Mouse (Mus musculus): ENCODE data around the gene Inca1. TPM values are rescaled to one million over a fixed set of nuclear protein-coding genes. Genes with fewer than 3 reads are reported as not detected.
A peak's percentile ranks its signal among the peaks of the same experiment; 100 is the strongest.

Inca1 gene
- polyA plus RNA-seq, 1 experiment: 0.42 TPM

- no peak overlapping the region for H3K4me3 ChIP-seq (ENCODE audit: insufficient read depth, poor library complexity, severe bottlenecking)
- TF ChIP-seq FOSL1 (IDR thresholded peaks at IDR 0.05; ENCODE audit: insufficient read depth, low read length, poor library complexity, severe bottlenecking) (no peak), USF1 (IDR thresholded peaks at IDR 0.05; ENCODE audit: low read depth) (no peak), MYOD1 (IDR thresholded peaks at IDR 0.05; ENCODE audit: control insufficient read depth, insufficient read length, low read depth) (no peak)
- H3K79me3 ChIP-seq (ENCODE audit: low read depth): peaks cover 2% of the 10 kb centered on the region
- peaks cover 8% of the 10 kb centered on the region for H3K79me2 ChIP-seq (ENCODE audit: control insufficient read depth, insufficient read depth)
- H3ac ChIP-seq (ENCODE audit: control insufficient read depth, insufficient read length, low read depth): no peak overlapping the region
- H3K27me3 ChIP-seq (ENCODE audit: control insufficient read depth, insufficient read depth, insufficient read length): no peaks in the 10 kb centered on the region
- peaks cover 39% of the 10 kb centered on the region for H3K36me3 ChIP-seq (ENCODE audit: control insufficient read depth, insufficient read depth)
Observed at GRCm38 (mm10) chr11:70674014-70674413, 25.9 kb downstream of the Inca1 start.

DNA sequence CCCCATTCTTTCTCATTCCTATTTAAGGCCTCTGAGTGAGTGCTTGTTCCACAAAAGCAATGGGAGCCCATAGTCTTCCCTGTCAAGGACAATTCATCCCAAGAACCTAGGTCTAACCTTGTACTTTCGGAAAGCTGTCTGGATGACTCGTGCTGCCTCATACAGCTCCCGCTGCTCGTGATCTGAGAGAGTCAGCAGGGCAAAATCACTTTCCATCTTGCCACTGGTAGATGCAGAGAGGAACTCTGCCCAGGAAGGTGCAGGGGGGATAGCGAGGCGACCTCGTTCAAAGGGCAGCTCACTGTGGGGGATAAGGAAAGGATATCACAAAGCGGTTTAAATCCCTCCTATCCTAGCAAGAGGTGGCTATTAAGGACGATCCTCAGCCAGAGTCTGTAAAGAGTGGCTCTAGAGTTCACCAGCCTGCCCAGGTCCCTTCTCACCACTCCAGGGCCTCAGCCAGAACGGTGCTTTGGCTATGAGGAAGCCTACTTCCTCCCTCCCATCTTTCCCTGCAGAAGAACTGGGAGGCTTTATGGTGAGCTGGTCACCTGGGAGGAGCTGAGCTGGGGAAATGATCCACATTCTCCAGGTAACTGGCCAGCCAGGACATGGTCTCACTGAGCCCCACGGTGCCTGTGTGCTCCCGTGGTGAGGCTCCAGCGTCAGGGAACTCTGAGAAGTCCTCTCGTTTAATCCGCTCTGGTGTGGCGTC lies 28.5 kb downstream of the Inca1 start:
- H3K36me3 ChIP-seq (ENCODE audit: control insufficient read depth, insufficient read depth): peaks cover 28% of the 10 kb centered on the region
- H3K27me3 ChIP-seq (ENCODE audit: control insufficient read depth, insufficient read depth, insufficient read length): no peaks in the 10 kb centered on the region
- TF ChIP-seq CEBPB (IDR thresholded peaks at IDR 0.05; ENCODE audit: low read depth) (no peak), FOSL1 (IDR thresholded peaks at IDR 0.05; ENCODE audit: insufficient read depth, low read length, poor library complexity, severe bottlenecking) (no peak), MYOG (IDR thresholded peaks at IDR 0.05; ENCODE audit: control insufficient read depth, extremely low read depth, insufficient read length) (no peak), USF1 (IDR thresholded peaks at IDR 0.05; ENCODE audit: low read depth) (peak; percentile 7)
- H3K79me3 ChIP-seq (ENCODE audit: low read depth): peaks cover 16% of the 10 kb centered on the region
- no peak overlapping the region for H3K4me3 ChIP-seq (ENCODE audit: insufficient read depth, poor library complexity, severe bottlenecking)
- H3K79me2 ChIP-seq (ENCODE audit: control insufficient read depth, insufficient read depth): peaks cover 24% of the 10 kb centered on the region
- H3ac ChIP-seq (ENCODE audit: control insufficient read depth, insufficient read length, low read depth): no peak overlapping the region

- Histone ChIP-seq H3K79me2 (ENCODE audit: control insufficient read depth, insufficient read depth) (peaks cover 34% of the 10 kb centered on the region), H3ac (ENCODE audit: control insufficient read depth, insufficient read length, low read depth) (no peak overlapping the region), H3K4me3 (ENCODE audit: insufficient read depth, poor library complexity, severe bottlenecking) (peak overlapping the region; percentile 76), H3K36me3 (ENCODE audit: control insufficient read depth, insufficient read depth) (peaks cover 20% of the 10 kb centered on the region), H3K27me3 (ENCODE audit: control insufficient read depth, insufficient read depth, insufficient read length) (no peaks in the 10 kb centered on the region), H3K79me3 (ENCODE audit: low read depth) (peaks cover 20% of the 10 kb centered on the region)
- TF ChIP-seq MYOD1 (IDR thresholded peaks at IDR 0.05; ENCODE audit: control insufficient read depth, insufficient read length, low read depth): no peak
- TF ChIP-seq USF1 (IDR thresholded peaks at IDR 0.05; ENCODE audit: low read depth): no peak
- TF ChIP-seq MAX (IDR thresholded peaks at IDR 0.05): no peak
- TF ChIP-seq MYOG (IDR thresholded peaks at IDR 0.05; ENCODE audit: control insufficient read depth, extremely low read depth, insufficient read length): no peak
- TF ChIP-seq CTCF (IDR thresholded peaks at IDR 0.05; ENCODE audit: control insufficient read depth, insufficient read depth, insufficient read length): no peak
- no peak for TF ChIP-seq CEBPB (IDR thresholded peaks at IDR 0.05; ENCODE audit: low read depth)
- TF ChIP-seq FOSL1 (IDR thresholded peaks at IDR 0.05; ENCODE audit: insufficient read depth, low read length, poor library complexity, severe bottlenecking): no peak
Observed at GRCm38 (mm10) chr11:70670483-70670882, 29.5 kb downstream of the Inca1 start.

DNA sequence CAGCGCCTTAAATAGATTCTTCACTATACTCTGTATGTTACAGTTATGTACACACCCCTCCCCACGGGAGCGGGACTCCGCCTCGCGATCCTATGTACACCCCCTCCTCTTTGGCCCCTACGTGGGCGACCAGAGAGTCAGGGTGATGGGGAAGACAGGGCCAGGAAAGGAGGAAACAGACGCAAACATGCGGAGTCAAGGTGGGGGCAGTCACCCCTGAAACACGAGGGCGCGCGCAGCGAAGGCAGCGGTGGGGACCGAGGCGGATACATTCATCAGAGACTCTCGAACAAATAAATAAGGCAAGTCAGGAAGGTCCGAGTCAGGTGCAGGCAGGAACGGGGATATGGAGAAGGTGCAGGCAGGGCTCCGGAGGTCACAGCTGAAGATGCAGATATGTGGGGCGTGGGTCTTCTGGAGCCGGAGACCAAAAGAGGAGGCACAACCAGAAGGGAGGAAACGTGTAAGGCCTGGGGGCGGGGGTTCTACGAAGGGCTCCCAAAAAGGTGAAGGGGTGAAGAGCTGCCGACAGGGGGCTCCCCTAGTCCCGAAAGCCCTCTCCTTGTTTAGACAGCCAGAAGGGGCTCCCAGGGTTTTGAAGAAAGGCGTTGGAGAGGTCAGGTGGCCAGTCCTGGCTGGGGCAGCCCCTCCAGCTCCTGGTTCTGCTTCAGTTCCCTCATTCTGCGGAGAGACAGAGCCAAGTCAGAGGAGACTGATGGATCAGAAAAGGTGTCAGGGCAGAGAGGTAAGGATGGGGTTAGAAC lies 30.2 kb downstream of the Inca1 start:
- TF ChIP-seq FOSL1 (IDR thresholded peaks at IDR 0.05; ENCODE audit: insufficient read depth, low read length, poor library complexity, severe bottlenecking) (no peak), CEBPB (IDR thresholded peaks at IDR 0.05; ENCODE audit: low read depth) (no peak), MAX (IDR thresholded peaks at IDR 0.05) (no peak), MYOD1 (IDR thresholded peaks at IDR 0.05; ENCODE audit: control insufficient read depth, insufficient read length, low read depth) (no peak), USF1 (IDR thresholded peaks at IDR 0.05; ENCODE audit: low read depth) (no peak), MYOG (IDR thresholded peaks at IDR 0.05; ENCODE audit: control insufficient read depth, extremely low read depth, insufficient read length) (no peak), CTCF (IDR thresholded peaks at IDR 0.05; ENCODE audit: control insufficient read depth, insufficient read depth, insufficient read length) (peak; percentile 34)
- Histone ChIP-seq H3K79me2 (ENCODE audit: control insufficient read depth, insufficient read depth) (peaks cover 41% of the 10 kb centered on the region), H3K27me3 (ENCODE audit: control insufficient read depth, insufficient read depth, insufficient read length) (no peaks in the 10 kb centered on the region), H3K4me3 (ENCODE audit: insufficient read depth, poor library complexity, severe bottlenecking) (peak overlapping the region; percentile 76), H3K36me3 (ENCODE audit: control insufficient read depth, insufficient read depth) (peaks cover 26% of the 10 kb centered on the region), H3K79me3 (ENCODE audit: low read depth) (peaks cover 20% of the 10 kb centered on the region), H3ac (ENCODE audit: control insufficient read depth, insufficient read length, low read depth) (peak overlapping the region; percentile 92)

DNA sequence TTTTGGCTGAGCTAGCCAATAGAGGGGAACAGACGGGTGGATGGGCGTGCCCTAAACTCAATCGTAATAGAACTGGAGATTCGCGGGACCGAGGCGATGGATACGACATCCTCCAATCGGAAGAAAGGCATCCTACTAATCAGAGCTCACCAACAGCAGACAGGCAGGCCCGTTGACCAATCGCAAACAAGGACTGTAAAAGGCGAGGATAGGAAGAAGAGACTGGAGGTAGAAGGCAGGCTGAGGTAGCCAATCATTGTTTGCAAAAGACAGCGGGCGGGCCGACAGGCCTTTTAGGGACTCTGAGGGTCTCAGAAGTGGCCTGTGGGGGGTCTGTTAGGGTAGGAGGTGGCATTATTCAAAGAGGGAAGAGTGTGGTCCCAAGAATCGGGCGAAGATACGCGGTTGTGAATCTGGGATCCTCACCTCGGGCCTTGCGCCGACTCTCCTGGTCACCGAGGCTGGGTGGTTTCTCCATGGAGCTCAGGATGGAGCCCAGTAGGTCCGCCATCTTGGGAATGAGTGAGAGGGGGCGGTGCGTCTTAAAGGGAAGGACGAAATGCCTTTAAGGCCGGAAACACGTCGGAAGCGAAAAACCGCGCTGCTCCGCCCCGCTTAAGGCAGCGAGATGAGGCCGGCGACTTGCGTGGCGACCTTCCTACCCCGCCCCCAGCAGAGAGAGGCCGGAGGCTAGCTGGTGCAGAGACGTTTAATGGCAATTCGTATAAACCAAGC lies 31.0 kb downstream of the Inca1 start, which contains the start of gene Spag7:
Gene Spag7 (minus strand): TSS at position 646 of the 735 bp plus-strand sequence.
- Histone ChIP-seq H3ac (ENCODE audit: control insufficient read depth, insufficient read length, low read depth) (peak within 1 kb of the TSS; percentile 92), H3K36me3 (ENCODE audit: control insufficient read depth, insufficient read depth) (peaks cover 32% of the 10 kb centered on the region), H3K79me3 (ENCODE audit: low read depth) (peaks cover 20% of the 10 kb centered on the region), H3K4me3 (ENCODE audit: insufficient read depth, poor library complexity, severe bottlenecking) (peak within 1 kb of the TSS; percentile 76), H3K79me2 (ENCODE audit: control insufficient read depth, insufficient read depth) (peaks cover 41% of the 10 kb centered on the region), H3K27me3 (ENCODE audit: control insufficient read depth, insufficient read depth, insufficient read length) (no peaks in the 10 kb centered on the region)
- TF ChIP-seq USF1 (IDR thresholded peaks at IDR 0.05; ENCODE audit: low read depth) (no peak), CEBPB (IDR thresholded peaks at IDR 0.05; ENCODE audit: low read depth) (no peak), MAX (IDR thresholded peaks at IDR 0.05) (no peak), FOSL1 (IDR thresholded peaks at IDR 0.05; ENCODE audit: insufficient read depth, low read length, poor library complexity, severe bottlenecking) (no peak), MYOD1 (IDR thresholded peaks at IDR 0.05; ENCODE audit: control insufficient read depth, insufficient read length, low read depth) (no peak), MYOG (IDR thresholded peaks at IDR 0.05; ENCODE audit: control insufficient read depth, extremely low read depth, insufficient read length) (no peak), CTCF (IDR thresholded peaks at IDR 0.05; ENCODE audit: control insufficient read depth, insufficient read depth, insufficient read length) (no peak)

Measured in C2C12 (cell line).